Mouse (Mus musculus): ENCODE data around the gene Smagp. TPM values are rescaled to one million over a fixed set of nuclear protein-coding genes. Genes with fewer than 3 reads are reported as not detected.

Gene Smagp
- total and polyA plus RNA-seq, 3 experiments = 2.7 TPM; not detected in 1

- DNase-seq (ENCODE audit: low spot score) = no peak
- TF ChIP-seq TAL1 (conservative IDR thresholded peaks at IDR 0.05; ENCODE audit: low read depth, low read length) = no peak
- TF ChIP-seq GATA2 (IDR thresholded peaks at IDR 0.05; ENCODE audit: borderline replicate concordance, low read depth, low read length) = no peak
- no peak for TF ChIP-seq GATA1 (IDR thresholded peaks at IDR 0.05; ENCODE audit: borderline replicate concordance, low read length)
- TF ChIP-seq POLR2AphosphoS5 (IDR thresholded peaks at IDR 0.05; ENCODE audit: insufficient replicate concordance, low read depth, low read length) = no peak
- no peak for TF ChIP-seq CTCF (IDR thresholded peaks at IDR 0.05; ENCODE audit: low read depth, low read length)
- Histone ChIP-seq H3K36me3 (replicated peaks) (no peaks in the 10 kb centered on the region), H3K4me3 (ENCODE audit: low read depth, low read length) (no peak overlapping the region), H3K9me3 (replicated peaks) (no peaks in the 10 kb centered on the region), H3K4me1 (ENCODE audit: insufficient read depth, low read depth, low read length) (peaks cover 13% of the 10 kb centered on the region), H3K27me3 (ENCODE audit: insufficient read depth, low read length) (peaks cover 8% of the 10 kb centered on the region; the same call in 1 of the 2 replicates)
- no peak for ATAC-seq (ENCODE audit: extremely low read depth, insufficient number of reproducible peaks, low FRiP score, poor library complexity, severe bottlenecking)
Observed at GRCm38 (mm10) chr15:100681770-100682169, 45.0 kb upstream of the Smagp start.

DNA sequence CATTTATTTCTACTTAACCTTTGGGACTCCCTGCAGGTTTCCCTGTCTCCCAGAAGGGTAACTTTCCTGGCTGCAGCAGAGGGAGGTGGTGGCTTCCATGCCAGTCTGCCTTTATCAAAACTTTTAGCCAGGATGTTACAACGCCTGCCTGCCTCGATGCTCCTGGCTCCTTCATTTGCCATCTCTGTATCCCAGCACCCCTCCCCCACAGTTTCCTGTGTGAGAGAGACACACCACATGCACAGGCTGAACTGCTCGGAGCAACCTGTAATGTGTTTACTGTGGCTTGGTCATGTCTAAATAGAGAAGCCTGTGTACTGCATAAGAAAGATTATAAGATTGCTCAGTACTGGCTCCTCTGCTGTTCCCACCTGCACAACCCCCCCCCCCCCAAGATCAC, 43.6 kb upstream of the Smagp start:
- TF ChIP-seq CTCF (IDR thresholded peaks at IDR 0.05; ENCODE audit: low read depth, low read length) (no peak), GATA2 (IDR thresholded peaks at IDR 0.05; ENCODE audit: borderline replicate concordance, low read depth, low read length) (no peak), POLR2AphosphoS5 (IDR thresholded peaks at IDR 0.05; ENCODE audit: insufficient replicate concordance, low read depth, low read length) (no peak), GATA1 (IDR thresholded peaks at IDR 0.05; ENCODE audit: borderline replicate concordance, low read length) (no peak), TAL1 (conservative IDR thresholded peaks at IDR 0.05; ENCODE audit: low read depth, low read length) (no peak)
- Histone ChIP-seq H3K9me3 (replicated peaks) (no peaks in the 10 kb centered on the region), H3K27me3 (ENCODE audit: insufficient read depth, low read length) (peaks cover 4% of the 10 kb centered on the region; the same call in 1 of the 2 replicates), H3K4me1 (ENCODE audit: insufficient read depth, low read depth, low read length) (peaks cover 19% of the 10 kb centered on the region), H3K4me3 (ENCODE audit: low read depth, low read length) (no peak overlapping the region), H3K36me3 (replicated peaks) (no peaks in the 10 kb centered on the region)
- no peak for ATAC-seq (ENCODE audit: extremely low read depth, insufficient number of reproducible peaks, low FRiP score, poor library complexity, severe bottlenecking)
- no peak for DNase-seq (ENCODE audit: low spot score)

- ATAC-seq (ENCODE audit: extremely low read depth, insufficient number of reproducible peaks, low FRiP score, poor library complexity, severe bottlenecking) (no peak), DNase-seq (ENCODE audit: low spot score) (no peak)
- H3K4me3 ChIP-seq (ENCODE audit: low read depth, low read length) = no peak overlapping the region
- H3K9me3 ChIP-seq (replicated peaks) = no peaks in the 10 kb centered on the region
- H3K36me3 ChIP-seq (replicated peaks) = no peaks in the 10 kb centered on the region
- no peak for TF ChIP-seq CTCF (IDR thresholded peaks at IDR 0.05; ENCODE audit: low read depth, low read length)
- TF ChIP-seq GATA1 (IDR thresholded peaks at IDR 0.05; ENCODE audit: borderline replicate concordance, low read length) = no peak
- no peak for TF ChIP-seq TAL1 (conservative IDR thresholded peaks at IDR 0.05; ENCODE audit: low read depth, low read length)
- no peak for TF ChIP-seq GATA2 (IDR thresholded peaks at IDR 0.05; ENCODE audit: borderline replicate concordance, low read depth, low read length)
- no peak for TF ChIP-seq POLR2AphosphoS5 (IDR thresholded peaks at IDR 0.05; ENCODE audit: insufficient replicate concordance, low read depth, low read length)
- H3K4me1 ChIP-seq (ENCODE audit: insufficient read depth, low read depth, low read length) = peaks cover 30% of the 10 kb centered on the region
- peaks cover 4% of the 10 kb centered on the region; the same call in 1 of the 2 replicates for H3K27me3 ChIP-seq (ENCODE audit: insufficient read depth, low read length)
Observed at GRCm38 (mm10) chr15:100679005-100679404, 42.3 kb upstream of the Smagp start.

DNA sequence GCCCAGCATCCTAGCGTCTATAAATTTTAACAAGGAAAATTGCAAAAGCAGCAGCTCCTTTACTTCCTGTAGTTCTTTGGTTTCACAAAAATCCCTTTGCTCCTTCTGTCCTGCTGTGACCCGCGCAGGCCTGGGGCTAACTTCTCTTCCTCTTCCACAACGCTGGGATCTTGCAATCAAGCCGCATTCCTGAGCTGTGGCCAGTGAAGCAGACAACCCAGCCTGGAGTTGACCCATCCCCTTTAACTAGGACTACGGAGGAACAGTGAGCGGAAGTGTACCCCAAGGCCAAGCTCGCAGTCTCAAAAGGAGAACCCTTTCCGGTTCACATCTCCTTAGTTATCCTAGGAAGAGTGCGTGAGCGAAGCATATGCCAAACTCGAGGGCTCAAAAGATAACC, 41.8 kb upstream of the Smagp start:
- Histone ChIP-seq H3K9me3 (replicated peaks) (no peaks in the 10 kb centered on the region), H3K4me1 (ENCODE audit: insufficient read depth, low read depth, low read length) (peaks cover 33% of the 10 kb centered on the region), H3K36me3 (replicated peaks) (no peaks in the 10 kb centered on the region), H3K27me3 (ENCODE audit: insufficient read depth, low read length) (peaks cover 4% of the 10 kb centered on the region; the same call in 1 of the 2 replicates), H3K4me3 (ENCODE audit: low read depth, low read length) (no peak overlapping the region)
- TF ChIP-seq GATA1 (IDR thresholded peaks at IDR 0.05; ENCODE audit: borderline replicate concordance, low read length) (no peak), CTCF (IDR thresholded peaks at IDR 0.05; ENCODE audit: low read depth, low read length) (no peak), TAL1 (conservative IDR thresholded peaks at IDR 0.05; ENCODE audit: low read depth, low read length) (no peak), GATA2 (IDR thresholded peaks at IDR 0.05; ENCODE audit: borderline replicate concordance, low read depth, low read length) (no peak), POLR2AphosphoS5 (IDR thresholded peaks at IDR 0.05; ENCODE audit: insufficient replicate concordance, low read depth, low read length) (no peak)
- DNase-seq (ENCODE audit: low spot score) (no peak), ATAC-seq (ENCODE audit: extremely low read depth, insufficient number of reproducible peaks, low FRiP score, poor library complexity, severe bottlenecking) (no peak)

DNA sequence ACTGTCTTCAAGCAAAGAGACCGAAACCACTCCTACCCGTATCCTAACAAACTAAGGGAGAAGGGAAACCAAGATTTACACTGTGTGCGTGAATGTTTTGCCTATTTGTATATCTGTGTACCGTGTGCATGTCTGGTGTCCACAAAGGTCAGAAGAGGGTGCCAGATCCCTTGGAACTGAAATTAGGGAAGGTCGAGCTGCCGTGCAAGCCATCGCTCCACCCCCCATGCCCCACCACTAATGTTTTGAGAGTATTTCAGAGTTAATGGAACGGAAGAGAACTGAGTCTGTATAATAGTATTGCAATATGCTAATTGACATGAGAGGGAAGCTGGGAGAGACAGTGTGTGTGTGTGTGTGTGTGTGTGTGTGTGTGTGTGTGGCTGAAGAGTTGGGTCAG, 40.9 kb upstream of the Smagp start:
- Histone ChIP-seq H3K36me3 (replicated peaks) (no peaks in the 10 kb centered on the region), H3K4me1 (ENCODE audit: insufficient read depth, low read depth, low read length) (peaks cover 39% of the 10 kb centered on the region), H3K4me3 (ENCODE audit: low read depth, low read length) (no peak overlapping the region), H3K27me3 (ENCODE audit: insufficient read depth, low read length) (peaks cover 4% of the 10 kb centered on the region; the same call in 1 of the 2 replicates), H3K9me3 (replicated peaks) (no peaks in the 10 kb centered on the region)
- no peak for ATAC-seq (ENCODE audit: extremely low read depth, insufficient number of reproducible peaks, low FRiP score, poor library complexity, severe bottlenecking)
- no peak for TF ChIP-seq GATA1 (IDR thresholded peaks at IDR 0.05; ENCODE audit: borderline replicate concordance, low read length)
- TF ChIP-seq POLR2AphosphoS5 (IDR thresholded peaks at IDR 0.05; ENCODE audit: insufficient replicate concordance, low read depth, low read length) = no peak
- TF ChIP-seq CTCF (IDR thresholded peaks at IDR 0.05; ENCODE audit: low read depth, low read length) = no peak
- TF ChIP-seq TAL1 (conservative IDR thresholded peaks at IDR 0.05; ENCODE audit: low read depth, low read length) = no peak
- TF ChIP-seq GATA2 (IDR thresholded peaks at IDR 0.05; ENCODE audit: borderline replicate concordance, low read depth, low read length) = no peak
- no peak for DNase-seq (ENCODE audit: low spot score)

DNA sequence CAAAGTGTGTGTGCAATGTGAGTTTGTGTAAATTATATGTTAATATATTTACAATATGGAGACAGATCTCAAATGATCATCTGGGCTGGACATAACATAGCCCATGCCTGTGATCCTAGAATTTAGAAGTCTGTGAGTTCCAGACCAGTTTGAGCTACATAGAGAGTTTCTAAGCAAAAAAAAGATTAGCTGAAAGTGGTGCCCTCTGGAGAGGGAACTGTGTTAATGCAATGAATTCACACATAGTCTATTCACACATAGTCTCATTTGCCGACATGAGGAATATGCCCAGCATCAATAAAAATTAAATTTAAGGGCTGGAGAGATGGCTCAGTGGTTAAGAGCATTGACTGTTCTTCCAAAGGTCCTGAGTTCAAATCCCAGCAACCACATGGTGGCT, 39.8 kb upstream of the Smagp start:
- H3K4me1 ChIP-seq (ENCODE audit: insufficient read depth, low read depth, low read length) = peaks cover 39% of the 10 kb centered on the region

More for the DNA sequence above, 39.8 kb upstream of the Smagp start:
- Histone ChIP-seq H3K36me3 (replicated peaks) (no peaks in the 10 kb centered on the region), H3K9me3 (replicated peaks) (no peaks in the 10 kb centered on the region), H3K27me3 (ENCODE audit: insufficient read depth, low read length) (peaks cover 4% of the 10 kb centered on the region; the same call in 1 of the 2 replicates), H3K4me3 (ENCODE audit: low read depth, low read length) (no peak overlapping the region)
- TF ChIP-seq GATA1 (IDR thresholded peaks at IDR 0.05; ENCODE audit: borderline replicate concordance, low read length) = no peak
- no peak for TF ChIP-seq CTCF (IDR thresholded peaks at IDR 0.05; ENCODE audit: low read depth, low read length)
- no peak for TF ChIP-seq TAL1 (conservative IDR thresholded peaks at IDR 0.05; ENCODE audit: low read depth, low read length)
- TF ChIP-seq POLR2AphosphoS5 (IDR thresholded peaks at IDR 0.05; ENCODE audit: insufficient replicate concordance, low read depth, low read length) = no peak
- no peak for TF ChIP-seq GATA2 (IDR thresholded peaks at IDR 0.05; ENCODE audit: borderline replicate concordance, low read depth, low read length)
- no peak for DNase-seq (ENCODE audit: low spot score)
- ATAC-seq (ENCODE audit: extremely low read depth, insufficient number of reproducible peaks, low FRiP score, poor library complexity, severe bottlenecking) = no peak

Data from G1E (cell line).